Mouse (Mus musculus): ENCODE measurements at regions not wholly inside any gene's neighbourhood (a gene's known extent, or its start where the extent isn't known, plus 50 kb on each side); places are given as distances from the start of the nearest gene placed in this dataset.

DNA sequence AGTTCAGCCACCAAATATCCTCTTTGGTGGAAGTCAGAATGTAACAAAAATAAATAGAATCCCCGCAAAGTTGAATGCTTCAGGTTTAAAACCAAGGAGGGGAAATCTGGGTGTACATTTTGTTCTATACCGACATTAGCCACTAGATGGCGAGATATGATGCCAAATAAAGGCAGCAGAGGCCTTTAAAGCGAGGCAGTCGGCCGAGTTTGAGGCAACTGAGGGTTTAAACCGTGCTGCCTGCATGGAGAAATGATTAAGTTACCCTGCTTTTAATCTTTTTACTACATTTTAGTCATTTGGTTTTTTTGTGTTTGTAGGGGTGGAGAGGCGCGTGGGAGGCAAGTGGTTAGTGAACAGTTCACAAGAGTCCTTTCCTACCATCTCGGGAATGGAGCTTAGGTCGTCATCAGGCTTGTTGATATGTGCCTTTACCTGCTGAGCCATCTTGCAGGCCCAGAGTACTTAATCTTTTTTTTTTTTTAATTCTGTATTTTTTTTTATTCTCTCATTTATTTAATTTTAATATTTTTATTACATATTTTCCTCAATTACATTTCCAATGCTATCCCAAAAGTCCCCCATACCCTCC is 2828.7 kb downstream of the 9330182O14Rik start:
- dilution Hi-C loops (cut with MboI; ENCODE audit: extremely low pct_ligation_motif_present, extremely low pct_unique_long_range_greater_than_20kb, low sequenced_read_pairs), result no loop called here
- H3K27me3 ChIP-seq (replicated peaks), result no peaks in the 10 kb centered on the region
- H3K36me3 ChIP-seq (replicated peaks in 1 of 2; ENCODE audit: control insufficient read depth in 1 of 2, insufficient read depth in 1 of 2, low read length in 1 of 2), result no peaks in the 10 kb centered on the region
- H3K27ac ChIP-seq (ENCODE audit: insufficient read depth, low read depth), result no peak overlapping the region
- peak; percentile 91 for DNase-seq (ENCODE audit: extremely low read depth)
- H3K9ac ChIP-seq (ENCODE audit: insufficient read depth, low read depth), result no peak overlapping the region
- H3K4me1 ChIP-seq (ENCODE audit: control insufficient read depth in 1 of 2, insufficient read depth in 2 of 2), result peaks cover 0 to 26% of the 10 kb centered on the region in 2 experiments; a peak in 2 of 4 replicates
- H3K4me3 ChIP-seq (replicated peaks in 1 of 3; ENCODE audit: low read depth in 2 of 3, low read length in 2 of 3, poor library complexity in 1 of 3), result no peak overlapping the region
- no peaks in the 10 kb centered on the region for H3K79me2 ChIP-seq (replicated peaks; ENCODE audit: control insufficient read depth, extremely low read depth, insufficient read depth, poor library complexity, severe bottlenecking)
- in situ Hi-C loops (cut with MboI; ENCODE audit: low pct_ligation_motif_present, low pct_unique_long_range_greater_than_20kb, low sequenced_read_pairs), result loop anchor here (25.0 kb wide), 1 partner anchor 799 kb away; no protein-coding TSS in a partner anchor
- TF ChIP-seq RAD21 (IDR thresholded peaks at IDR 0.05; ENCODE audit: low read depth, low read length) (peak; percentile 93), MAZ (IDR thresholded peaks at IDR 0.05; ENCODE audit: low read depth, low read length) (no peak), CTCF (conservative IDR thresholded peaks at IDR 0.05 in 1 of 2, IDR thresholded peaks at IDR 0.05 in 1 of 2; ENCODE audit: low read depth in 2 of 2, low read length in 2 of 2) (peak; percentile 84), SMC3 (IDR thresholded peaks at IDR 0.05; ENCODE audit: low read depth, low read length) (peak; percentile 73)
- peak overlapping the region; percentile 70 for H3K4me2 ChIP-seq (ENCODE audit: insufficient read depth, low read depth, poor library complexity, severe bottlenecking)
- no peaks in the 10 kb centered on the region for H3K9me3 ChIP-seq (replicated peaks; ENCODE audit: low read length)

DNA sequence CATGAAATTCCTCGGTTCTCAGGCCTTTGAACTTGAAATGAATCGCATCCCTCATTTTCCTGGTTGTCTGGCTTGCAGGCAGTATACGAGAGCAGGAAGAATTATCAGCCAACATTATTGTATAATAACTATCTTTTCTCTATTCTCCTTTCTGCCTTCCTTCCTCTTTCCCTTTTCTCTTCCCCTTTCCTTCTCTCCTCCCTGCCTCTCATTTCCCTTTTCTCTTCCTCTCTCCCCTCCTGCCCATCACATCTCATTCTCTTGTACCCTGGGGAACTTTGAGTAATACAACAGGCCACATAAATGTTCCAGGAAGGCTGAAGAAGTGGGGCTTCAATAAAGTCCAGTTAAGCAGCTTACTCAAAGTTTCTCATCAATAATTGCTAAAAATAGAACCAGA is 2831.1 kb downstream of the 9330182O14Rik start:
- Histone ChIP-seq H3K9ac (ENCODE audit: insufficient read depth, low read depth) (no peak overlapping the region), H3K4me2 (ENCODE audit: insufficient read depth, low read depth, poor library complexity, severe bottlenecking) (no peak overlapping the region; the same call in 1 of the 2 replicates), H3K36me3 (replicated peaks in 1 of 2; ENCODE audit: control insufficient read depth in 1 of 2, insufficient read depth in 1 of 2, low read length in 1 of 2) (no peaks in the 10 kb centered on the region), H3K79me2 (replicated peaks; ENCODE audit: control insufficient read depth, extremely low read depth, insufficient read depth, poor library complexity, severe bottlenecking) (no peaks in the 10 kb centered on the region), H3K27me3 (replicated peaks) (no peaks in the 10 kb centered on the region), H3K9me3 (replicated peaks; ENCODE audit: low read length) (no peaks in the 10 kb centered on the region), H3K4me3 (replicated peaks in 1 of 3; ENCODE audit: low read depth in 2 of 3, low read length in 2 of 3, poor library complexity in 1 of 3) (no peak overlapping the region), H3K27ac (ENCODE audit: insufficient read depth, low read depth) (no peak overlapping the region), H3K4me1 (ENCODE audit: control insufficient read depth in 1 of 2, insufficient read depth in 2 of 2) (peaks cover 0 to 34% of the 10 kb centered on the region in 2 experiments; a peak in 2 of 4 replicates)
- TF ChIP-seq ZMIZ1 (IDR thresholded peaks at IDR 0.05; ENCODE audit: low read depth, low read length), result no peak
- no peak for TF ChIP-seq GABPA (IDR thresholded peaks at IDR 0.05; ENCODE audit: insufficient replicate concordance, low read depth, low read length)
- no peak for TF ChIP-seq MAFK (IDR thresholded peaks at IDR 0.05; ENCODE audit: insufficient replicate concordance, low read length)
- peak; percentile 62 for TF ChIP-seq EP300 (IDR thresholded peaks at IDR 0.05; ENCODE audit: low read length)
- TF ChIP-seq BHLHE40 (IDR thresholded peaks at IDR 0.05; ENCODE audit: low read depth, low read length), result 0 out of 2 replicates have a peak, but pooled peaks have one; percentile 17
- no peak for TF ChIP-seq MXI1 (IDR thresholded peaks at IDR 0.05; ENCODE audit: low read depth, low read length)
- no peak for TF ChIP-seq CTCF (conservative IDR thresholded peaks at IDR 0.05 in 1 of 2, IDR thresholded peaks at IDR 0.05 in 1 of 2; ENCODE audit: low read depth in 2 of 2, low read length in 2 of 2)
- TF ChIP-seq NELFE (IDR thresholded peaks at IDR 0.05; ENCODE audit: low read depth, low read length), result no peak
- TF ChIP-seq MEF2A (IDR thresholded peaks at IDR 0.05; ENCODE audit: borderline replicate concordance, low read depth, low read length), result 0 out of 2 replicates have a peak, but pooled peaks have one; percentile 32
- peak; percentile 49 for DNase-seq (ENCODE audit: extremely low read depth)
- dilution Hi-C loops (cut with MboI; ENCODE audit: extremely low pct_ligation_motif_present, extremely low pct_unique_long_range_greater_than_20kb, low sequenced_read_pairs), result no loop called here
- in situ Hi-C loops (cut with MboI; ENCODE audit: low pct_ligation_motif_present, low pct_unique_long_range_greater_than_20kb, low sequenced_read_pairs), result loop anchor here (25.0 kb wide), 1 partner anchor 797 kb away; no protein-coding TSS in a partner anchor

Measured in CH12.LX (cell line).